8 mouse cellular contexts compared by ENCODE assay signal in the genomic region with DNA sequence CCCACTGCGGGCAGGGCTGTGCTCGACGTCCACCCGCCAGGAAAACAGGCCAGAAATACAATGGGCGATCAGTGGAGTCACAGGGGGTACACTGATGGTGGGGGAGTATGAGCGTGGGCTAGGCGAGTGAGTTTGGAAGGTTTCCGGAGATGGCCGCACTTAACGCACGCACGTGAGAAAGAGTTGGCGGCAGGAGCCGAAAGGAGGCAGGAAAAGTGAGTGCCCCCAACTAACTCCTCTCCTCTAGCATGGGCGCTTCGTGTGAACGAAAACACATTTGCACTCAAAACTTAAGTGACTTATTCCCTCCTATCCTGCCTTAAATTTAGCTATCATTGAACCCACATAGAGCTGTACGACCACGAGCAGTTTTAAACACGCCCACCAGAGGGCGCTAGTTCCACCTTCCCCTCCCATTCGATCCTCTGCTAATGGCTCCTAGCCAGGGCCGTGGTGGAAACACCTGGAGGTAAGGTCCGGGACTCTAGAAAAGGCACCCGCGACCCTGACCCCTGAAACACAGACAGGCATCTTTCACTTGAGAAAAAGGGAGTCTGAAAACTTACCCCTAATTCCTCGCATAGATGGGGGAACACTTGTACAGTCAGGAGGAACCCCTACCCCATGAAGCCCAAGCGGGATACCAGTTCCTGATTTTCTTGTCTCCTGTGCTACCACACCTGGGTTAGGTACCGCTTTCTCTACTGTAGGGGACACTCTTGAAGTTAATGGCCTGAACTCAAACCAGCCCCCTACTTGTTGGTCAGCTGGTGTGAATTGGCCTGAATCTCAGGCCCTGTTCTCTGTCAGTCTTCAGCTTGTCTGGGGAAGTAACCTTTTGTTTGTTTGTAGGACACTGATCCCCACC. TPM values are rescaled to one million over a fixed set of nuclear protein-coding genes. Genes with fewer than 3 reads are reported as not detected.
DNase-seq lines count a peak whose midpoint lies in the region; ATAC-seq and TF ChIP-seq lines count a peak whose summit lies in the region.

No protein-coding gene starts in this region.

- H3K4me3 ChIP-seq in MEL (ENCODE audit: control insufficient read depth in 1 of 2, insufficient read depth in 1 of 2, low read depth in 2 of 2, low read length in 2 of 2) = no peak overlapping the region
- no peak overlapping the region for H3K4me3 ChIP-seq in forebrain, embryonic 12.5 days (replicated peaks)
- H3K4me3 ChIP-seq in liver, postnatal 0 days (ENCODE audit: low read depth, low read length) = no peak overlapping the region

- peak; percentile 94 to 99 (median 97) for TF ChIP-seq CTCF in MEL (IDR thresholded peaks at IDR 0.05 in 2 of 3, conservative IDR thresholded peaks at IDR 0.05 in 1 of 3; ENCODE audit: control insufficient read depth in 1 of 3, insufficient read depth in 1 of 3, low read depth in 2 of 3, low read length in 3 of 3, poor library complexity in 1 of 3, severe bottlenecking in 1 of 3)
- TF ChIP-seq CTCF in liver, postnatal 0 days (IDR thresholded peaks at IDR 0.05; ENCODE audit: low read depth) = peak; percentile 94

- no peak overlapping the region for H3K4me2 ChIP-seq in forebrain, embryonic 12.5 days
- peak overlapping the region; percentile 20 for H3K4me2 ChIP-seq in liver, postnatal 0 days (ENCODE audit: low read depth, low read length)

- TF ChIP-seq RAD21 in MEL (IDR thresholded peaks at IDR 0.05; ENCODE audit: low read depth, low read length) = peak; percentile 43

- DNase-seq in MEL (ENCODE audit: low read depth, low spot score) = peak; percentile 90
- peak; percentile 75 for DNase-seq in brain, adult 2 months (ENCODE audit: low read depth, low spot score)
- peak; percentile 52 for DNase-seq in heart, postnatal 25 days (ENCODE audit: low spot score)
- DNase-seq in layer of hippocampus, adult 18-20 months (ENCODE audit: low spot score in 2 of 2) = peak; percentile 64 to 86
- DNase-seq in liver, postnatal 0 days = peak; percentile 86
- peak; percentile 82 to 83 for DNase-seq in right cerebral cortex, adult 2 months (ENCODE audit: low spot score in 2 of 2)
- peak; percentile 80 for DNase-seq in urinary bladder, postnatal 14 days (ENCODE audit: low spot score)

- no peak overlapping the region for H3K9ac ChIP-seq in MEL (ENCODE audit: control insufficient read depth, low read depth, low read length, poor library complexity, severe bottlenecking)
- no peak overlapping the region for H3K9ac ChIP-seq in forebrain, embryonic 12.5 days
- no peak overlapping the region for H3K9ac ChIP-seq in liver, postnatal 0 days (replicated peaks)

- no peak; a peak in 1 of 4 replicates for TF ChIP-seq POLR2A in MEL (IDR thresholded peaks at IDR 0.05; ENCODE audit: control insufficient read depth in 1 of 2, insufficient read depth in 1 of 2, low read depth in 1 of 2, low read length in 2 of 2, poor library complexity in 1 of 2)

- no peak overlapping the region for H3K27ac ChIP-seq in MEL (ENCODE audit: control insufficient read depth, low read depth, low read length)
- H3K27ac ChIP-seq in forebrain, embryonic 12.5 days = no peak overlapping the region
- H3K27ac ChIP-seq in liver, postnatal 0 days (ENCODE audit: low read depth) = no peak overlapping the region

- WGBS in forebrain, embryonic 12.5 days = 9% methylated on average over 29 of the region's 29 CpGs
- WGBS in liver, postnatal 0 days (ENCODE audit: insufficient replicate concordance) = 10% methylated on average over 29 of the region's 29 CpGs

- peaks cover 4 to 10% of the 10 kb centered on the region in 2 experiments; a peak in 3 of 4 replicates for H3K36me3 ChIP-seq in MEL (ENCODE audit: control insufficient read depth in 1 of 2, insufficient read depth in 2 of 2, low read length in 2 of 2)
- H3K36me3 ChIP-seq in forebrain, embryonic 12.5 days (replicated peaks) = peaks cover 6% of the 10 kb centered on the region
- peaks cover 5% of the 10 kb centered on the region for H3K36me3 ChIP-seq in liver, postnatal 0 days (replicated peaks; ENCODE audit: insufficient read depth, low read length)

- peaks cover 0 to 8% of the 10 kb centered on the region in 2 experiments; a peak in 2 of 4 replicates for H3K4me1 ChIP-seq in MEL (ENCODE audit: control insufficient read depth in 1 of 2, insufficient read depth in 2 of 2, low read length in 2 of 2)
- H3K4me1 ChIP-seq in forebrain, embryonic 12.5 days = peaks cover 47% of the 10 kb centered on the region
- peaks cover 36% of the 10 kb centered on the region for H3K4me1 ChIP-seq in liver, postnatal 0 days (ENCODE audit: insufficient read depth)

- ATAC-seq in forebrain, embryonic 12.5 days (ENCODE audit: low FRiP score) = peak; percentile 8; the same call in 1 of the 2 replicates
- peak; percentile 35 for ATAC-seq in liver, postnatal 0 days

- no peak for TF ChIP-seq EP300 in MEL (IDR thresholded peaks at IDR 0.05; ENCODE audit: low read depth in 1 of 2, low read length in 2 of 2)
- no peak for TF ChIP-seq EP300 in liver, postnatal 0 days (IDR thresholded peaks at IDR 0.05; ENCODE audit: low read depth)

- intact Hi-C loops in heart, postnatal 25 days (cut with DNase I) = loop anchor here (2.0 to 5.0 kb wide), 3 partner anchors 88 to 524 kb away; no protein-coding TSS in a partner anchor

- H3K9me3 ChIP-seq in MEL (replicated peaks; ENCODE audit: insufficient read depth, low read length) = no peaks in the 10 kb centered on the region
- no peaks in the 10 kb centered on the region for H3K9me3 ChIP-seq in forebrain, embryonic 12.5 days
- H3K9me3 ChIP-seq in liver, postnatal 0 days (ENCODE audit: low read length) = no peaks in the 10 kb centered on the region

- H3K27me3 ChIP-seq in MEL (ENCODE audit: control insufficient read depth in 1 of 2, insufficient read depth in 2 of 2, low read length in 2 of 2) = no peaks in the 10 kb centered on the region
- peaks cover 65% of the 10 kb centered on the region for H3K27me3 ChIP-seq in forebrain, embryonic 12.5 days
- H3K27me3 ChIP-seq in liver, postnatal 0 days (ENCODE audit: insufficient read depth, low read length) = peaks cover 46% of the 10 kb centered on the region

- peaks cover 14% of the 10 kb centered on the region for H3K79me2 ChIP-seq in MEL (ENCODE audit: control insufficient read depth, insufficient read depth, low read length, poor library complexity)

TF ChIP-seq in MEL, 35 proteins besides CTCF, POLR2A, EP300 and RAD21:
- TF ChIP-seq CHD1 (IDR thresholded peaks at IDR 0.05; ENCODE audit: low read depth, low read length) (no peak), ZKSCAN1 (IDR thresholded peaks at IDR 0.05; ENCODE audit: low read depth, low read length) (no peak), POLR2AphosphoS5 (IDR thresholded peaks at IDR 0.05; ENCODE audit: borderline replicate concordance, low read depth, low read length) (no peak), SMC3 (IDR thresholded peaks at IDR 0.05; ENCODE audit: low read depth, low read length) (peak; percentile 80), ZNF384 (IDR thresholded peaks at IDR 0.05; ENCODE audit: low read depth, low read length) (no peak), MYC (IDR thresholded peaks at IDR 0.05; ENCODE audit: low read depth, low read length) (no peak)

RNA-seq across cellular contexts. Expression of gene Npm3, which starts 3.0 kb away (rescaled TPM):
- total RNA-seq in MEL (2012; rRNA removed) = 417 and 426 TPM in 2 replicates
- polyA plus RNA-seq in MEL (2012; ENCODE audit: insufficient read depth in 1 of 2, insufficient read length in 2 of 2, low read depth in 1 of 2, low replicate concordance in 2 of 2, missing spikeins in 1 of 2) = 100 to 1,000 TPM in 1 of 2 experiments, not detected in 1; 602 TPM
- polyA plus RNA-seq in forebrain, embryonic 12.5 days (2016; fragmentation: Nextera tagmentation; extraction: Ambion mirVana) = 9.0 and 10.7 TPM in 2 replicates
- 10 to 100 TPM; 16.9 TPM for total RNA-seq in heart, postnatal 25 days (2021)
- 10 to 100 TPM in 1 of 2 experiments, 1 to 10 TPM in 1; 9.6 to 11.3 TPM for total RNA-seq in layer of hippocampus, adult 18-20 months (2021)
- polyA plus RNA-seq in liver, postnatal 0 days (2015; fragmentation: Nextera tagmentation; extraction: Ambion mirVana) = 6.3 and 6.5 TPM in 2 replicates

RNA-seq across cellular contexts. Expression of gene Fgf8, which starts 3.7 kb away (rescaled TPM):
- not detected in 2 replicates for total RNA-seq in MEL (2012; rRNA removed)
- not detected for polyA plus RNA-seq in MEL (2012; ENCODE audit: insufficient read depth in 1 of 2, insufficient read length in 2 of 2, low read depth in 1 of 2, low replicate concordance in 2 of 2, missing spikeins in 1 of 2)
- polyA plus RNA-seq in forebrain, embryonic 12.5 days (2016; fragmentation: Nextera tagmentation; extraction: Ambion mirVana) = 4.6 TPM in 2 replicates
- total RNA-seq in heart, postnatal 25 days (2021) = not detected
- not detected for total RNA-seq in layer of hippocampus, adult 18-20 months (2021)
- polyA plus RNA-seq in liver, postnatal 0 days (2015; fragmentation: Nextera tagmentation; extraction: Ambion mirVana) = not detected in 2 replicates

RNA-seq across cellular contexts. Expression of gene Mgea5, which starts 37.2 kb away (rescaled TPM):
- total RNA-seq in MEL (2012; rRNA removed) = 54.4 and 64.2 TPM in 2 replicates
- polyA plus RNA-seq in MEL (2012; ENCODE audit: insufficient read depth in 1 of 2, insufficient read length in 2 of 2, low read depth in 1 of 2, low replicate concordance in 2 of 2, missing spikeins in 1 of 2) = 10 to 100 TPM in 1 of 2 experiments, not detected in 1; 67.0 TPM
- 94.7 and 105 TPM in 2 replicates for polyA plus RNA-seq in forebrain, embryonic 12.5 days (2016; fragmentation: Nextera tagmentation; extraction: Ambion mirVana)
- total RNA-seq in heart, postnatal 25 days (2021) = 10 to 100 TPM; 61.6 to 71.0 TPM
- total RNA-seq in layer of hippocampus, adult 18-20 months (2021) = 100 to 1,000 TPM; 153 to 160 TPM
- polyA plus RNA-seq in liver, postnatal 0 days (2015; fragmentation: Nextera tagmentation; extraction: Ambion mirVana) = 10.3 and 10.8 TPM in 2 replicates

Comparison
In these comparisons a context has a peak if more than half of its experiments do, and no peak if none do; other contexts are left out.
1. RNA of gene Npm3, which starts 3.0 kb away (total RNA-seq): 417 to 426 TPM in MEL; 16.9 TPM in heart, postnatal 25 days and 9.6 to 11.3 TPM in layer of hippocampus, adult 18-20 months; every median in the first group is over 10 times any median in the second.
2. Peak in every context shown above with its lines, with median percentiles within 50 percentile points of each other: DNase-seq.